Mouse (Mus musculus) thymus, postnatal 25 days (tissue): ENCODE results near the gene Fcgrt.
"Not testable (repeated sequence)": the region's sequence is repeated elsewhere in the genome, so short reads cannot be mapped to it uniquely, and the experiment has no call there.

Experiments used
- DNase-seq: peaks from one replicate; pipeline ENCODE4 v3.0.0; 2022

Gene Fcgrt

DNA sequence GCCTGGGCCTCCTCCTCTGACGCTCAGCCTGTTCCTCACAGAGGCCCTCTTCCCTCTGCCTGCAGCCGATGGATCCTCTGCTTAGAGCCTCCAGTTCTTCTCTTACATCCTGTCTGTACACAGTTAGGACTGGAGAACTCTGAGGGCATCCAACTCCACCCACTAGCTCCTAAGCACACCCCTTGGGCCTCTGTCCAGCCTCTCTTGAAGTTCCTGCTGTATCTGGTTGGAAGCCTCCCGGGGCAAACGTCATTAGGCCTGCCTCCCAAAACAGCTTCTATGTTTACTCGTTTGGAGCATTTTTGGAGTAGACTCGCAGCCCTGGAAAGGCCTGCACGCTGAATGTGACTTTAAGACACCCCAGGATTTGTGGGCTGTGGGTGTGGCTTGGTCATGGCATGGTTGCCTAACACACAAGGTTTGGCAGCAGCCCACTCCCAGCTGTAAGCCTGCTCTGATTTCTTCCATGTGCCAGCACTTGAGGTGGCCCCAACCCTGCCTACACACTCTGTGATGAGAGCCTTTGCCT lies at the start of gene Fcgrt:
Gene Fcgrt (minus strand): TSS at position 200 of the 529 bp plus-strand sequence.
- no peak for DNase-seq

DNA sequence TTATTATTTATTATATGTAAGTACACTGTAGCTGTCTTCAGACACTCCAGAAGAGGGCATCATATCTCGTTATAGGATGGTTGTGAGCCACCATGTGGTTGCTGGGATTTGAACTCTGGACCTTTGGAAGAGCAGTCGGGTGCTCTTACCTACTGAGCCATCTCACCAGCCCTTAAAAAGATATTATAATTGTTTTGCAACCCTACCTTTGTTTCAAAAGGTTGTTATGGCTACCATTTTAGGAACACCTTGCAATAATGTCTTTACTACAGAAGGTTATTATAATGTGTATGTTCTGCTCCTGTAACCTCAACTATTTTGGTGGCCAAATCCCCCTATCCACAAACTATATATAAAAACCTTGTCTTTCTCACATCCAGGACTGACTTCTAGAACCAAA lies 49.4 kb upstream of the Fcgrt start:
- not testable (repeated sequence) for DNase-seq

DNA sequence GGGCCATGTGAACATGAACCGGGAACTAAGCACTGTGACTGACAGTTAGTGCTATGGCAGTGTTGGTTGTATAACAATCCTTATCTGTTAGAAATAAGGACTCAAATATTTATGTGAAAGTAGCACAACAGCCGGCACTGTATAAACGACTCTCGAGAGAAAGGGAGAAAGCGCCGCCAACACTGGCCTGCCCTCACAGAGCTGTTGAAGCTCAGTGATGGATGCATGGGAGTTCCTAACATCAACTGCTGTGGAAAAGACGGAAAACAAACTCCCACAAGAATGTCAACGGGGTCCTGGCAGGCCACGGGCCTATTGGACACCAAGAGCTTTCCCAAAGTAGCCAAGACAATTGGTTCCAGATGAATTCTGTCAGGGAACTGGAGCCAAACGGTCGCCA lies 47.7 kb upstream of the Fcgrt start:
- DNase-seq: no peak

DNA sequence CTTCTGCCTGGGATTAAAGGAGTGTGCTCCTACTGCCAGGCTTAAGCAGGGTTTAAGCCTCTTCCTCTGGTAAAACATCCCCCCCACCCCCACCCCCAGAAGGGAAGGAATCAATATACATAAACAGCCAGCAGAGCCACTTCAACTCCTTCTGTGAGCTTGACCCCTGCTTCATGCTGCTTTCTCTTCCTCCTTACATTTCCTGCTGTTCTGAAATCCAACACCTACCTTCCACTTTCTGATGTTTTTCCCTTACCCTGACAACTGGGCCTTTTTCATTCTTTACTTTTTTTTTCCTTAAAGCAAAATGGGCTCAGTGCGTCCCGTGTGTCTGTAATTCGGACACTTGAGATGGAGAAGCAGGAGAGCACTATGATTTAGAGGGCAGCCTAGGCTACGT lies 46.7 kb upstream of the Fcgrt start:
- DNase-seq: no peak

DNA sequence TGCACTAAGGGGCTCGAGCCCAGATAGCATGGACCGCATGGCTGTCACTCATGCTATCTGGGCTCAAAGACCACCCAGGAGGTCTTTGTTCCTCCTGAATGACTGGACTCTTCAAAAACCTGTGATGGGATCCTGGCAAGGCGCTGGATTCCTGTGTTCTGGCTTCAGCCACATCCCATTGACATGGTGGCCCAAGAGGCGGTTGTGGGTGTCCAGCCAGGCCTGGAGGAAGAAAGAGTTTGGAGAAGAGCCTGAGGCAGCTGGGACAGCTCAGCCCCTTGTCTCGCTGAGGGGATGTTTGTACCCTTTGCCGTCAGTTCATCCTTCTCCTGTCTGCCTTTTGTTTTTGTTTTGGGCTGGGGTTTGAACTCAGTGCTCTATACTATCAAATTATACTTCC lies 45.9 kb upstream of the Fcgrt start:
- DNase-seq: no peak

DNA sequence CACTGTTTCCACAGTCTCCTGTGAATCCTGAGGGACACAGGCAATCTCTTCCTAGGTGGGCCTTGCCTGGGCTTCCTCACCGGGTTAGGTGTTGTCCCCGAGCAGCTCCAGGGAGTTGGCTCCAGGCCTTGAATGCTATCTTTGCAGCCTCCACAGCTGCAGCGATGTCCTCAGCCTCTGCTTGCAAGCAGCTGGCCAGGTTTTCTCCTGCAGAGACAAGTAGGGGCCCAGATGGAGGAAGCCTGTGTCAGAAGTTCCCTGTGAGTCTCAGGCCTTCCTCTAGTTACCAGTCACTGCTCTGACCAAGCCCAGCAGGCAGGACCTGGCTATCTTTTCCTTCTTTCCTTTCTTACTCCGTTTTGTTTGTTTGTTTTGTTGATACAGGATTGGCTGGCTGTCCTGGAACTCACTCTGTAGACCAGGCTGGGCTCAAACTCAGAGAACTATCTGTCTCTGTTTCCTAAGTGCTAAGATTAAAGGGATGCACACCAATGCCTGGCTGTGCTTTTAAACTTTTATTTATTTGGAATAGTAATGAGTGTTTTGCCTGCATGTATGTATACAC lies 45.0 kb upstream of the Fcgrt start:
- no peak for DNase-seq

DNA sequence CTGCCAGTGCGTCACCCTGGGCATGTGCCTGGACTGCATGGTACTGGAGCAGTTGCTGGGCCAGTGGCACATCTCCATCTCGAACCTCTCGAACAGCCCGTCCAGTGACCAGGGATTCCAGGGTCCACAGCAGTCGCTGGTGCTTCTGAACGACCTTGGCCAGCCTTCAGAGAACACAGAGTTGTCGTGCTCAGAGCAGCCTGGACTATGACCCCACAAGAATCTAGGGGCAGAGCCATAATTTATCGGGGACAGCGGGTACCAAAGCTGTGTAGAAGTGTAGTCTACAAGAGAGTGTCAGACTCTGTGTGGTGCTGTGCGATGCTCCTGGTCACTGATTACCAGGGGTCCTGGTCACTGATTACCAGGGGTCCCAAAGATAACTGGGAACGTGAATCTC lies 44.2 kb upstream of the Fcgrt start:
- DNase-seq: no peak

DNA sequence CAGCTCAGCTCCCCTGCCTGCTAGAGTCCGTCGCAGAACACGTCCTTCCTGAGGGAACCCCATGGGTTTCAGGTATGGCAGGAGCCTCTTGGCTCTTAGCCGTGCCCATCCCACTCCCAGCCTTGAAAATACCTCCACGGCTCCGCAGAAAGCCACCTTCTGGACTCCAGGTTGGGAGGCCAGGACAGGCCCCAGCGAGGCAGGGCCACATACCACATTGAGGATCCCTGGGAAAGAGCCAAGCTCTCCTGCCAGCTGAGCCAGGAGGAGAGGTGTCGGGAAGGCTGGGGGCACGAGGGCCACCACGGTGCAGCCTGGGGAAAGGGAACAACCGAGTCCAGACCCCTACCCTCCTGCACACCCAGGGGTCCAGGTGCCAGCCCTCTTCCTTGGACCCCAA lies 43.6 kb upstream of the Fcgrt start:
- no peak for DNase-seq

DNA sequence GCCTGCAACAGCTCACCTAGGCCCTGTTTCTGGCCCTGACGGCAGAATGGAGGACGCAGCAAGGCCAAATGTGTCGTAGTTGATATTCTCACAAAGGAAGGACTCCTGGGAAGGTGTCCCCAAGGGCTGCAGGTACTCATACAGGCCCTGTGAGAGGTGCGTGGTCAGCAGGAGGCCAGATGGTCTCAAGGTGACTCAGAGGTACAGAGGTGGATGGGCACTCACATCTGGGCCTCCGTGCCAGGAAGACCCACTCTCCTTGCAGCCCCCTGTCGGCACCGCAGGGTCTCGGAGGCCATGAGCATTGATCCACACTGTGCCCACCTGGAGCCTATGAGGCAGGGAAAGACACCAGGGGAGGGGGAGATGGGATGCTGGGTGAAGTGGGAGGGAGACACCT lies 41.8 kb upstream of the Fcgrt start:
- no peak for DNase-seq

DNA sequence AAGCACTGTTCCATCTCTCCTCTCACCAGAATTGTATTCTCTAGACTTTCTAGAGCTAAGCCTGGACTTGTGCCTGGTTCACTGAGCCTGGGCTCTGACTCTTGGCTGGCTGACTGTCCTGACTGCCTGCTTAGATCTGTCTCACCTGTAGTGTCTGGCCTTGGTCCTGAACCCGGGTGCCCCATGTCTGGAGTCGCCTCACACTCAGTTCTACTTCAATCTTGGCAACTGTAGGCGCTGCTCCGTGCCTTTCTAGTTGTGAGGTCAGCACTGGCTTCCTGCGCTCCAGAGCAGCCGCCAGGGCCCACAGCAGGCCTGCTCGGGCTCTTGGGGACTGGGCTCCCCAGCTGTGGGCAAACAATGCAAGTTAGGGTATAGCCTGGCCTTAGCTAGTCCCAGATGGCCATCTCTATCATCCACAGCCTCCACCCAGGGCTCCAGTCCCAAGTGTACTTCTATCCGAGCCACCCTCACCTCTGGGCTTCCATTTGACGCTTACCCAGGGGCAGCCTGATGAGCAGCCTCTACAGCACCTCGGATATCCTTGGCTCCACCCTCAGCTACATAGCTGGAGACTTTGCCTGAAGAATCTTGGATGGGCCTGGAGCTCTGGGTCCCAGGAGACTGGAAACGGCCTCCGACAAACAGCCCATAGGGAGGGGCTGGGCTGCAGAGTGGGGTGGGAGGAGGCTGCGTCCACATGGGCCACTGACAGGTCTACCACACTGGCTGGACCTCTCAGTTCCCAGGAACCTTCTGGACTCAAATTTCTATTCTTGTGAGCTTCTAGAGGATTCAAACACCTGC lies 40.9 kb upstream of the Fcgrt start:
- DNase-seq: no peak

DNA sequence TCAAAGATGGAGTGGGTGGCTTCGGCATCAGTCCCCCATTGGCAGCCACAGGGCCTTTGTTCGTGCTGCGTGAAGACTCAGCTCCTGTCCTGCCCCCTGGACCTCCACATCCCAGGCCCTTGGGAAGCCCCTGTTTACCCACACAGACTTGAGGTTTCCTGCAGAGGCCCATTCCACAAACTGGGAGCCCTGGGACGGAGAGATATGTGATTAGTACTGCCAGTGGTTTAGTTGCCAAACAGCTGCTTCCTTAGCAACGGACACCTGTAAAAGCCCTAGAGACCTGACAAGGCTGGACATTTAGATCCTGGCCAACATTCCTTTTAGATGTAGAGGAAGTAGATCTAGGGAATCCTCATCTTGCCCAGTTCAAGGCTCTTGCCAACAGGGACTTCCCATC lies 38.3 kb upstream of the Fcgrt start:
- DNase-seq: peak; percentile 7

DNA sequence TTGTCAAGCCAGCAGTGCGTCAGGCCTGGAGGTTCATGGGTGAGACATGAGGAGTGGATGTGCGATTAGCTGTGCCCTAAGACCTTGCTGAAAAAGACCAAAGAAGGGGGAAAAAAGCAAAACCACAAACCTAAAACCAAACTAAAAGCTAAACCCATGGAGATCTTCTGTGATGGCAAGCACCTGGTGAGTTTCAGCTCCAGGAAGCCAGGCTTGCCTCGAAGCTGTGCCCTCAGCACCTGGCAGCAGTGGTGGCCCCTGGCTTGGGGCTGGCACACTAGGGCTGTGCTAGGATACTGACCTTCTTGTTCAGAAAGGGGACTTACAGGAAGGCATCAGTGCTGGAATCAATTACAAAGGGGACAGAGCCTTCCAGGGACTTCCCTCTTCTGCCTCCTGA lies 37.7 kb upstream of the Fcgrt start:
- peak; percentile 61 for DNase-seq

DNA sequence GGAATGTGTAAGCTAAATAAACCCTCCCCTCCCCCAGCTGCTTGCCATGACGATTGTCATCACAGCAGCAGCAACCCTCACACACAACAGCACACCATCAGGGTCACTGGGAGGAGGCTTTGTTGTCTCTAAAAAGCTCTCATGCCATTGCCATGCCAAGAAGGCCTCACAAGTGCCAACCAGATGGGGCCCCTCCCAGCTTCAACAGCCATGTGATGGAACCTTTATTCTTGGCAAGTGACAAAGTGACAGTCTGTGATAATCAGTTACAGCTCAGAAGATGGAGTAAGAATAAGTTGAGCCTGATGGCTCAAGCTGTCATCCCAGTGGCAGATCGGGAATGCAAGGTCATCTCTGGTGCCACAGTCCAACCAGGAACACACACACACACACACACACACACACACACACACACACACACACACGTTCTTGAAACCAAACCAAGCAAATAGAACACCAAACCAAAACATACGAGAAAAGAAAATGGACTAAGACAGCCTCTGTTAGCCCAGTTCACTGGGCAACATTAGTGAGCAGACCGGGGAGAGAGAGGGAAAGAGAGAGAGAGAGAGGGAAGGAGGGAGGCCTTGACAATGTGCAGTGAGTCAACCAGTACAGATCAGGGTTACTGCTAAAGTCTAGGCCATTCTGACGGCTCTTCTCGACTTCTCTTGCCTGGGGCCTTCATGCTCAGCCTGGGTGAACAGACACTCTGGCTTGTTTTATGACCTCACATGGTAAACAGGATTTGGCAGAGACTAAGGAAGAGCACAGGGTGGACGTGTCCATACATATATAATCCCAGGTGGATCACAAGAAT lies 36.5 kb upstream of the Fcgrt start:
- no peak for DNase-seq

DNA sequence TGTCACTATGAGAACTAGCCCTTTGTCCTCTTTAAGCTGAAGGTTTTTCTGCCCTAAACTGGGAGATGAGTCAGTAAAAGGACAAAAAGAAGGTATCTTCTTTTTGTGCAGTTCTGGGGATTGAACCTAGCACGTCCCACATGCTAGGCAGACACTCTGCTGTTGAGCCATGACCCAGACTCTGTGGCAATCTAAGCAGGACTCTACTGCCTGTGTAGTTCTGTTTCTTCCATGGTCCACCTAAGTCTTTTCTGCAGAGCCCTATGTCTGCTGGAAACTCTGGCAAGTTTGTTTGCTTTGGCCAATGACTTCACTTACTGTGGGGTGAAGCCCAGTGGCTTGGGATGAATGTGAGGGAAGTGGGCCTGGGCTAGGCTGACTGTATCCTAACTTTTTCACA lies 34.8 kb upstream of the Fcgrt start:
- DNase-seq: no peak

DNA sequence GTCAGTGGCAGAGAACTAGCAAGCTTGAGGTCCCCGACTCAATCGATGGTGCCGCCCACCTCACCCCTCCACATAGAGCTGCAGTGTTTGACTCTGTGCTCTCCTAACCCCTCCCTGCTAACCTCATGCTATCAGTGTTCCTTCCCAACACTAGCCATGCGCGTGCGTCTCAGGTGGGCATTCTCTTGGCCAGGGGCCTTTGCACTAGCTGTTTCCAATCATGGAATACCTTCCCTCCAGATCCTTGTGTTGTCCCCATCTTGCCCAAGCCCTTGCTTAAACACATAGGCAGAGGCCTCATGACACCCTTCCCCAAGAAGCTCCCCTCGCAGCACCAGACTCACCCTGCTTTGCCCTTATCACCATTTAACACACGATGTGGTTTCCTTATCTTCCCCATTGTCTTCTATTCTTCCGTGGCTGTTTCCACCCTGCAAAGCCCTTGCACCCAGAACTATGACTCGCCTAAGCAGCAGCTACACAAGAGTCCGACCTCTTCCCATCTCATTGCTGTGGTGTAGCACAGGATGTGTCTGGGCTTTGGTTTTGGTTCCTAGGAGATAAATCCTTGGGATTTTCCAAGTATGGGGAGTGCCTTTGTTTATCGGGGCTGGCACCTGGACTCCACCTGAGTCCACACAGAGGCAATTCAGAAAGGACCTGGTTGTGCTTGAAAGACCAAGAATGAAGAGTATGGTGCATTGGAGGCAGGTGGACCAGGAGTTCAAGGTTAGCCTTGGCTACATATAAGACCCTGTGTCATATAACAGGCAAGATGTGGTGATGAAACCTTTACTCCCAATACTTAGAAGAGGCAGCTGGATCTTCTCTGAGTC lies 33.7 kb upstream of the Fcgrt start:
- DNase-seq: peak; percentile 49

DNA sequence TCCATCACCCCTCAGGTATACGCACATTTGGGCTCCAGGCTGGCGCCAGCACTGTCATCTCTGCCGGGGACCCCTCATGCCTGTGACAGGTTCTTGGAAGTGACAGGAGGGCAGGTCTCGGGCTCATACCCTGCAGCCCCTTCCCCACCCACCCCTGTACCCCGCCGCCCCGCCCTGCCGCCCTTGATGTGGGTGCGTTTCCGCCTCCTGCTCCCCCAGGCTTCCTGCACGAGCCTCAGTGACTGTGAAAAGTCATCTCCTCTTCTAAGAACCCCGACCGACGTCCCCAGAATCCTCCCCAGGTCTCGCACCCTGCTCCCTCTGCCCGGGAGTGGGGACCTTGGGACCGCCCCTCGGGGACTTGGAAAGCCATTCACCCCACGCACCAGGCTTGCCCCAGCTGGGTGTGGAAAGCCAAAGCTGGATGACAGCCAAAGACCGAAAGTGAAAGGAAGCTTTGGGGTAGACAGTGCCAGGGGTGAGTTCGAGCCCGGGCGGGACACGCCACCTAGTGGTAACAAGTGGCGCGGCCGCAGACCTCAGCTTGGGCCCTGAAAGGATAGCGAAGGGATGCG lies 32.4 kb upstream of the Fcgrt start, which contains the start of the genes Gm45713 and Flt3l:
Gene Gm45713 (minus strand): TSS at position 239 of the 575 bp plus-strand sequence.
Gene Flt3l (minus strand): TSS at position 440 of the 575 bp plus-strand sequence.
- peak; percentile 93 for DNase-seq

DNA sequence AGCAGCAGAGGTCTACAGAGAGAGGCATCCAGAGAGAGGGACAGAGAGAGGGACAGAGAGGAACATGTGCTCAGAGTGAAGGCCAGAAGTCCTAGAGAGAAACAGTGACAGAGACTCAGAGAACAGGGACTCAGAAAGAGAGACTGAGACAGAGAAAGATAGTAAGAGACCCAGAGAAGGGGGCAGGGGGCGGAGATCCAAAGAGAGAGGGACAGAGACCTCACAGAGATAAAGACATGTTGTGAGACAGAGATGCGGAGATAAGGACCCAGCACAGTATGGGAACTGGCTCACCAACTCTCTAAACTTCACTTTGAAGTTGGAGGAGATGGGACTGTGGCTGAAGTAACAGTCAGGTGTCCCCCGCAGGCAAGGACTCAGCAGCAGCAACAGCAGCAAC lies 31.7 kb upstream of the Fcgrt start:
- DNase-seq: peak; percentile 34

DNA sequence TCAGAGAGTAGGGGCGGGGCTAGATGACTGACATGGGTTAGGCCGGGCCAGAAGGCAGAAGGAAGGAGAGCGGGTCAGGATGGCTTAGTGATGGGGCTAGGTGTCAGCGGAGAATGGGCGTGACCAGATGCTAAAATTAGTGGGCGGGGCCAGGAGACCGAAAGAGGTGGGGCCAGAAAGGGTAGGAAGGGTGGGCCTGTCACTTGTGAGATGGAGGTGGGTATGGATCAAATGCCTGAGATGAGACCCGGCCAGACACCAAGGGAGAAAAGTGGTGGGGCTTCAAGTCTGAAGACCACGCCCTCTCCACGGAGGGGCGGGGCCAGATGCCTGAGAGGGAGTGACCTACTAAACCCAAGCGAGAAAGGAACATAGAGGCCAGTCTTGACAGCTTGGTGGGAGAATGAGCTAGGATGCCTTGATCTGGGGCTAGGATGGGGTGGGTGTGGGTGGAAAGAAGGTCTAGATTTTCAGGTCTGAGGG lies 30.9 kb upstream of the Fcgrt start:
- DNase-seq: peak; percentile 59

DNA sequence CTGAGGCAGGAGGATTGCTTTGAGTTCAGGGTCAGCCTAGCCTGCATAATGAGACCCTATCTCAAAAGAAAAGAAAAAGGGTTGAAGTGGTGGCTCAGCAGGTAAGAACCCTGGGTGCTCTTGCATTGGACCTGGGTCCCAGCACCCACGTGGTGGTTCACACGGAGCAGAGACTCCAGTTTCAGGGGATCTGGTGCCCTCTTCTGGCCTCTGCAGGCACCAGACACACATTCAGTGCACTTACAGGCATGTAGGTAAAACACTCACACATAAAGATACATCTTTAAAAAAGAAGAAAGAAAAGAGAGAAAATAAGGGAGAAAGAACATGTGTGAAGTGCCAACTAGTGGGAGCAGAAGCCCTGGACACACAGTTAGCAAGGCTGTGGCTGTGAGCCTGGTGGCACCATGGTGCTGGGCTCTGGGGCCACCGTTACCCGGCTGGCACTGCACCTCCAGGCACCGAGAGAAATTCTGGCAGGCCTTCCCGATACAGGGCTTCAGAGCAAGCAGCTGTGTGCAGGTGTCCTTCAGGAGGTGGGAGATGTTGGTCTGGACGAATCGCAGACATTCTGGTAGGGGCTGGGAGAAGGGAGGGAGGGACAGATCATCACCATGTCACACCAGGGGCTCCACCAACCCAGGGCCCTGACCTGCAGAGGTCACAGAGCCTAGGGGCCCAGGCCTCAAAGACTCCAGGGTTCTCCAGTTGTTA lies 30.0 kb upstream of the Fcgrt start:
- peak; percentile 23 for DNase-seq

DNA sequence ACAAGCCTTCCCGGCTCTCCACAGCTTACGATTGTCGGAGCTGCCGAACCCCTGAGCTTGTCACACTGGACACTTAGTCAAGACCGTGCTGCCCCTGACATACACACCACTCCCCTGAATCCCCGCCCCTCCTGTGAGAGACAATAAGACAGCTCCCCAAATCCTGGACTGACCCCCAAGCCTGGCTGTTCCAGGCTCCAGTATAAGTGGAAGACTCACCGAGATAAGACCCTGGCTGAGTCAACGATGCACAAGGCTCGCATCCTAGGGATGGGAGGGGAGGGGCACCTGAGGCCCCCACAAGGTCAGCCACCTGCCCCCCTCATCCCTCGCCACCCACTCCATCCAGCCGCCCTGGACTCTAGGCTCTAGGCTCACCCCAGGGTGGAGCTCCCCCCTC lies 28.2 kb upstream of the Fcgrt start:
- no peak for DNase-seq

DNA sequence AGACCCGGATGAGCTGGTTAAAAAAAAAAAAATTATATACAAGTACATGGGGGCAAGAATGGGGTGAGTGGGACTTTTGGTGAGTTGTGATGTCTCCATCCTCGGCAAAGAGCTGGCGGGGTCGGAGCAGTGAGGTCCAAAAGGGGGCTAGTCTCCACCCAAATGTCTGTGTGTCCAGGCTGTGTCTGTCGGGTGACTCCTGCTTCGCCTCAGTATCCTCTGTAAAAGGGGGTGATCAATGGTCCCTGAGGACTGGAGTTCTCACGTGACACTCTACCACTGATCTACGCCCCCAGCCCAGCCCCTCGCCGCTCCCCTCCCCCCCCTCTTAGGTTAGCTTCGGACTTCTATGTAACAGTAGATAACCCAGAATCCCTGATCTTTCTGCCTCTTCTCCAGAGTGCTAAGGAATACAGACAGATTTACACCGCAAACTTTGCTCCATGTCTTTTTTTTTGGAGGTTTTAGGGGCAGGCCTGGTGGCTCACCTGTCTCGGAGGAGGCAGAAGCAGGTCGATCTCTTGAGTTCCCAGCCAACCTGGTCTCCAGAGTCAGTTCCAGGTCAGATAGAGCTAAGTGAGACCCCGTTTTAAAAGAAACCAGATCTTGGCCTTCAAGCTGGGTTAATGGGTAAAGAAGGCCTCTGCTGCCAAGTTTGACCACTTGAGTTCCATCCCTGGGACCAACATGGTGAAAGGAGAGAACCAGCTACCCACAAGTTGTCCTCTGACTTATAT lies 26.3 kb upstream of the Fcgrt start:
- DNase-seq: no peak
